Mouse (Mus musculus): ENCODE results near the gene Sik2. TPM values are rescaled to one million over a fixed set of nuclear protein-coding genes. Genes with fewer than 3 reads are reported as not detected.

The Sik2 gene
- total and polyA plus RNA-seq, 3 experiments = 1.9 to 8.2 (median 6.0) TPM

DNA sequence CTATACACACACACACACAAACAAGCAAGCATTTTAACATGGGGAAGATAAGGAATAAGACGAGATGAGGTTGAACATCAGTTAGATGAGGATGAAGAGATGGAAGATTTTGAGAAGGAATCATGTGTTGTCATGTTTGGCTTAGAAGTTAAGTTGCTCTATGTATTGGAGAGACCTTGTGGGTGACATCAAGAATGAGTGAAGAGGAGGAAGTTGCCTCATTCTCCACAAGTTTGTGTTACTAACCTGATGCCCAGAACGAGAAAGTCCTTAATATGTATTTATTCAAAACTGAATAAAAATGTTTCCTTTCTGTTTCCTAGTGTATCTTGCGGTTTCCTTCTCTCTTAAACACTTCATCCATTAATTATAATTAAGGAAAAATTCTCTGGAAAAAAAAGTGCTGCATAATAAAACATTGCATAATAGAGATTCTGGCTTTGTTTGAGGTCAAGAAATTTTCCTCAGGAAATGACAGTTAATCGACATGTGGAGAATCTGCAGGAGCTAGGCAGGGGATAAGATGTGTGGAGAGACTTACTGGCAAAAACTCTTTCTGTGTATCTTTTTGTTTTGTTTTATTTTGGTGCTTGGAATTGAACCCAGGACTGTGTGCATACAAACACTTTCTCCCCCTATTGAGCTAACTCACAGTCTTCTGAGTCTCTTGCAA, 12.4 kb upstream of the Sik2 start:
- no peak for DNase-seq (ENCODE audit: extremely low read depth)
- TF ChIP-seq ELF1 (IDR thresholded peaks at IDR 0.05; ENCODE audit: low read depth, low read length) (no peak), KAT2A (IDR thresholded peaks at IDR 0.05; ENCODE audit: insufficient replicate concordance, low read length) (no peak), NELFE (IDR thresholded peaks at IDR 0.05; ENCODE audit: low read depth, low read length) (no peak), UBTF (IDR thresholded peaks at IDR 0.05; ENCODE audit: low read depth, low read length) (no peak), ZMIZ1 (IDR thresholded peaks at IDR 0.05; ENCODE audit: low read depth, low read length) (no peak), MAZ (IDR thresholded peaks at IDR 0.05; ENCODE audit: low read depth, low read length) (no peak), ZC3H11A (IDR thresholded peaks at IDR 0.05; ENCODE audit: low read depth, low read length) (no peak), CHD1 (IDR thresholded peaks at IDR 0.05; ENCODE audit: low read depth, low read length) (no peak), USF2 (conservative IDR thresholded peaks at IDR 0.05; ENCODE audit: low read depth, low read length) (no peak), MXI1 (IDR thresholded peaks at IDR 0.05; ENCODE audit: low read depth, low read length) (no peak), CTCF (conservative IDR thresholded peaks at IDR 0.05 in 1 of 2, IDR thresholded peaks at IDR 0.05 in 1 of 2; ENCODE audit: low read depth in 2 of 2, low read length in 2 of 2) (no peak), SMC3 (IDR thresholded peaks at IDR 0.05; ENCODE audit: low read depth, low read length) (no peak), POLR2AphosphoS2 (IDR thresholded peaks at IDR 0.05; ENCODE audit: low read depth, low read length) (no peak)
- in situ Hi-C loops (cut with MboI; ENCODE audit: low pct_ligation_motif_present, low pct_unique_long_range_greater_than_20kb, low sequenced_read_pairs) (no loop called here), dilution Hi-C loops (cut with MboI; ENCODE audit: extremely low pct_ligation_motif_present, extremely low pct_unique_long_range_greater_than_20kb, low sequenced_read_pairs) (no loop called here)
- Histone ChIP-seq H3K79me2 (replicated peaks; ENCODE audit: control insufficient read depth, extremely low read depth, insufficient read depth, poor library complexity, severe bottlenecking) (no peaks in the 10 kb centered on the region), H3K27ac (ENCODE audit: insufficient read depth, low read depth) (no peak overlapping the region), H3K4me1 (ENCODE audit: control insufficient read depth in 1 of 2, insufficient read depth in 2 of 2) (peaks cover 5 to 8% of the 10 kb centered on the region in 2 experiments; a peak in 3 of 4 replicates), H3K4me2 (ENCODE audit: insufficient read depth, low read depth, poor library complexity, severe bottlenecking) (no peak overlapping the region), H3K36me3 (replicated peaks in 1 of 2; ENCODE audit: control insufficient read depth in 1 of 2, insufficient read depth in 1 of 2, low read length in 1 of 2) (no peaks in the 10 kb centered on the region), H3K9ac (ENCODE audit: insufficient read depth, low read depth) (no peak overlapping the region), H3K9me3 (replicated peaks; ENCODE audit: low read length) (no peaks in the 10 kb centered on the region), H3K27me3 (replicated peaks) (peaks cover 2% of the 10 kb centered on the region), H3K4me3 (replicated peaks in 1 of 3; ENCODE audit: low read depth in 2 of 3, low read length in 2 of 3, poor library complexity in 1 of 3) (no peak overlapping the region)

DNA sequence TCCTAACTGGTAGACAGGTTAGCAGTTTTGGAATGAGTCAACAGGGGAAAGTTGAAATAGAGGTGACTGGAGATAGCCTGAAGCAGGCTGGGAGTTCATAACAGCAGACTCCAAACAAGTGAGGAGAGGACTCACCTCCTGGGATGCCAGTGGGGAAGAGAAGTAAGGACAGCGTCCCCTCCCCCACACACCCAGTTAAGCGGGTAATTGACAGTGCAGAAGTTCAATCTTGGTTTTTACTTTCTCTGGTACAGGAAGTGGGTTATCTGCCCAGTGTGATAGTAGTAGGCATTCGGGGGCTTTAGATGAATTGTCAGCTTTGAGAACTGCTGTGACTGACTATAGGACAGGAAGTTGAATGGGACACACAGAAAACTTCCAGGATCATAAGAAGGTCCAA, 11.5 kb upstream of the Sik2 start:
- TF ChIP-seq KAT2A (IDR thresholded peaks at IDR 0.05; ENCODE audit: insufficient replicate concordance, low read length) = no peak
- peak; percentile 79 for TF ChIP-seq JUND (conservative IDR thresholded peaks at IDR 0.05; ENCODE audit: low read depth, low read length)
- 0 out of 2 replicates have a peak, but pooled peaks have one; percentile 28 for TF ChIP-seq JUN (IDR thresholded peaks at IDR 0.05; ENCODE audit: insufficient read depth, low read depth, low read length)
- no peak for TF ChIP-seq E2F4 (IDR thresholded peaks at IDR 0.05; ENCODE audit: insufficient replicate concordance, low read depth, low read length)
- no peak for TF ChIP-seq UBTF (IDR thresholded peaks at IDR 0.05; ENCODE audit: low read depth, low read length)
- no peak for TF ChIP-seq ELF1 (IDR thresholded peaks at IDR 0.05; ENCODE audit: low read depth, low read length)
- TF ChIP-seq MAX (IDR thresholded peaks at IDR 0.05; ENCODE audit: low read length) = no peak
- peak; percentile 43; the same call in 1 of the 2 replicates for TF ChIP-seq IRF4 (IDR thresholded peaks at IDR 0.05; ENCODE audit: low read depth, low read length)
- no peak for TF ChIP-seq ETS1 (conservative IDR thresholded peaks at IDR 0.05; ENCODE audit: low read depth, low read length)
- no peak for TF ChIP-seq SMC3 (IDR thresholded peaks at IDR 0.05; ENCODE audit: low read depth, low read length)
- peak; percentile 12 for DNase-seq (ENCODE audit: extremely low read depth)

More for the DNA sequence above, 11.5 kb upstream of the Sik2 start:
- no peak overlapping the region for H3K4me2 ChIP-seq (ENCODE audit: insufficient read depth, low read depth, poor library complexity, severe bottlenecking)
- no peaks in the 10 kb centered on the region for H3K36me3 ChIP-seq (replicated peaks in 1 of 2; ENCODE audit: control insufficient read depth in 1 of 2, insufficient read depth in 1 of 2, low read length in 1 of 2)
- H3K27ac ChIP-seq (ENCODE audit: insufficient read depth, low read depth) = no peak overlapping the region
- no peaks in the 10 kb centered on the region for H3K79me2 ChIP-seq (replicated peaks; ENCODE audit: control insufficient read depth, extremely low read depth, insufficient read depth, poor library complexity, severe bottlenecking)
- no peaks in the 10 kb centered on the region for H3K9me3 ChIP-seq (replicated peaks; ENCODE audit: low read length)
- H3K4me3 ChIP-seq (replicated peaks in 1 of 3; ENCODE audit: low read depth in 2 of 3, low read length in 2 of 3, poor library complexity in 1 of 3) = no peak overlapping the region
- in situ Hi-C loops (cut with MboI; ENCODE audit: low pct_ligation_motif_present, low pct_unique_long_range_greater_than_20kb, low sequenced_read_pairs) = no loop called here
- H3K4me1 ChIP-seq (ENCODE audit: control insufficient read depth in 1 of 2, insufficient read depth in 2 of 2) = peaks cover 9 to 15% of the 10 kb centered on the region in 2 experiments; a peak in 3 of 4 replicates
- no peak overlapping the region for H3K9ac ChIP-seq (ENCODE audit: insufficient read depth, low read depth)
- H3K27me3 ChIP-seq (replicated peaks) = peaks cover 2% of the 10 kb centered on the region
- dilution Hi-C loops (cut with MboI; ENCODE audit: extremely low pct_ligation_motif_present, extremely low pct_unique_long_range_greater_than_20kb, low sequenced_read_pairs) = no loop called here
